Mouse (Mus musculus) right cerebral cortex, postnatal 4 days (tissue): ENCODE results near the gene Epx.
"Not testable (repeated sequence)": the region's sequence is repeated elsewhere in the genome, so short reads cannot be mapped to it uniquely, and the experiment has no call there.

Experiments
- DNase-seq: peaks from one replicate; pipeline ENCODE4 v3.0.0-alpha.2; 2022

Gene Epx

DNA sequence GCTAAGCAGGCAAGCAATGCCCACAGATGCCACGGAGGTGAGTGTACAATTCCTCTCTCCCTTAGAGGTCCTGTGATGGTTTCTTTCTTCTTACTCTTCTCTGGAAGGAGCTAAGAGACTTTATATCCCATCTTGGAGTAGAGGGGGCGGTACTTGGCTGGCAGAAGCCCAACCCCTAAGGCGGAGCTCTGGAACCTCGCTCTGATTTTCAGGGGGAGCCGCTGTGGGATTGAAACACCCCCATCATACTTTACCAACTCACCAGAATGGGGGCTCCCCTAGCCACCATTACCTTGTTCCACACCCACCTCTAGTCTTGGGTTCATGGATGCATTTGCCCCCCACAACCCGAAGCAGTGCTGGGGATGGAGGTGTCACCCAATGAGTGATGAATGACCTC is at the start of gene Epx:
Epx (minus strand) TSS at position 101 of the 400 bp plus-strand sequence.
- DNase-seq = no peak

DNA sequence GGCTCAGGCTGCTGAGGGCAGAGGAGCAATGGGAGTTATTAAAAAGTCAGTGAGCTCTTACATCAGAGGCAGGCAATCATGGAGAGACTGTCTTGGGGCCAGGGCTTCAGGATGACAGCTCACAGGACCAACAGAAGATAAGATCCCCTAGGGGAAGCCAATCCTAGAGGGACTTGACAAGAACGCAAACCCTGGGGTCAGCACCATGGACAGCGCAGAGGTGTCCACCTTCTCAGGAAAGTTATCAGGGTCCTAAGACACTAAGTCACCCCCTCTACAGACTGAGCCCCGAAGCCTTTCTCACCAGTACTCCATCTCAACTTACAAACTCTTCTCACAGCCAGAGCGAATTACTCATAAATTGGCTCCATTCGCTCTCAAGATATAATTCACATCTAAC is 45.6 kb upstream of the Epx start, which contains the start of gene Olfr464:
Olfr464 (minus strand) TSS at position 2 of the 400 bp plus-strand sequence.
- peak; percentile 4 for DNase-seq

DNA sequence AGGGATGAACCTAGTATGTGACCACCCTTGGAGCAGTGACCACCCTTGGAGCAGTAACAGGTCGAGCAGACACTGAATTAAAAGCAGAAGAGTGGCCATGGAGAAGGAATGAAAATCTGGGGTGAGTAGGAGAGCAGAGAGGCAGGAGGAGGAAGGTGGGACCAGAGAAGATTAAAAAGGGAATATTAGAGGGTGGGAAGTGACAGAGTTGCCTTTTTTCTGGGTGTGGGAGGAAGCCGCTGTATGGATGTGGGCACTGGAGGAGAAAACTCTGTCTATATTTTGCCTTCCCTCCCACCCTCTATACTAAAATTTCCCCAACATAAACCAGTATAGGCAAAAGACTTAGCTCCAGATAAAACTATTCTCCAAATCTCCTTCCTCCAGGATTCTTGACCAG is 45.0 kb upstream of the Epx start:
- DNase-seq = no peak

DNA sequence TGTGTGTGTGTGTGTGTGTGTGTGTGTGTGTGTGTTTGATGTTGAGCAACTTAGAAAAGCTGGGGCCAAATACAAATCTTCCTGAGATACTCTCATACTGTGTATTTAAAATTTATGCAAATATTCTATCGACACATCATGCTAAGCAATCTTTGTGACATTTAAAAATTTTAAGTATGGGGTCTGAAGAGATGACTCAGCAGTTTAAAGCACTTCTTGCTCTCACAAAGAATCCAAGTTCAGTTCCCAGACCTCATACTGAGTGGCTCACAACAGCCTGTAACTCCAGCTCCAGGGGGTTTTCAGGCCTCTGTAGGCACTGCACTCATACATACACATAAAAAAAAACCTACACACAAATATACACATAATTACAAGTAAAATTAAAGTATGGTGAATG is 40.7 kb upstream of the Epx start:
- no peak for DNase-seq

DNA sequence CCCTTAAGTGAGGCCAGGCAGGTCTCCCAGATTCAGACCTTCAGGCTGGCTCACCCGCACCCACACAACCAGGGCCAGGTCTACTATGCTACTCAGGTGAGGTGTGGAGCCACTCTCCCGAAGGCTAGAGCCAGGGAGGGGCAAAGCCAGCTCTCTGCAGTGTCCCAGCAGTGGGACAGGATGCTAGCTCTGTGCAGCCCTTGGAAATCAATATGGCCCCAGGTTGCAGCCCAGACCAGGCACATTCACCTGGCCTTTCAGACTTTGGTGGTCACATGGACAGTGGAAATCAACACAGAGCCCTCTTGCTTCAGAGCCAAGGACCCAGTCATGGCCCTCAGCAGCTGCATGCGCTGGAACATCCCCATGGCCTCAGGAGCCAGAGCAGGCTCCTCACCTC is 29.0 kb upstream of the Epx start:
- DNase-seq = no peak

DNA sequence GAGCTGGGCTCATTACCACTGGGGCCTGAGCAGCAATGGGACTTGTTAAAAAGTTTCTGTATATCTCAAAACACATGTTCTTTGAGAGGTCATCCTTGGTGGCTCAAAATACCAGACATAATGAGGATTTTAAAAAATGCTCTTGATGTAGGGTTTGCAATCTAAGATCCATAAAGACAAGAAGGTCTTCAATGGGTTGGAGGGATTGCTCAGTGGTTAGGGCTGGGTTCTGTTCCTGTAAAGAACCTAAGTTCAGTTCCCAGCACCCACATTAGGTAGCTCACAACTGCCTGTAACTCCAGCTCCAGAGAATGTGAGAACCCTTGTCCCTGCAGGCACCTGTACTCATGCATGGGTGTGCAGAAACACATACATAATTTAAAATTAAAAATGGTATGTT is 22.0 kb upstream of the Epx start, which contains the start of gene Olfr463:
Olfr463 (minus strand) TSS at position 101 of the 400 bp plus-strand sequence.
- no peak for DNase-seq

DNA sequence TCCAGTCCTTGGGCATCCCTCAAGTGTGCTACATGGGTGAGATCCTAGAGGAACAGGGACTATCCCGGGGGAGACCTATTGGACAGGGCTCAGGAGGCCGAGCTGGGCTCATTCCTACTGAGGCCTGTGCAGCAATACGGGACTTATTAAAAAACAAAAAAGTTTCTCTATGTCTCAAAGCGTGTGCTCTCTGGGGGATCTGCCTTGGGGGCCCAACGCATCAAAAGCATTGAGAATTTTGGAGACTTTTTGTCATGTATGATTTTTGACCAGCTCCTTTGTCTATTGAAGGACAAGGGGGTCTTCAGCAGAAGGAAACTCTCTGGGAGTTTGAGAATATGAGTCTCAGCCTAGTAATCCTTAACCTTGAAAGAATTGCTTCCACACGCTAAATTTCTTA is 16.8 kb upstream of the Epx start, which contains the start of gene Olfr462:
Olfr462 (minus strand) TSS at position 101 of the 400 bp plus-strand sequence.
- no peak for DNase-seq

DNA sequence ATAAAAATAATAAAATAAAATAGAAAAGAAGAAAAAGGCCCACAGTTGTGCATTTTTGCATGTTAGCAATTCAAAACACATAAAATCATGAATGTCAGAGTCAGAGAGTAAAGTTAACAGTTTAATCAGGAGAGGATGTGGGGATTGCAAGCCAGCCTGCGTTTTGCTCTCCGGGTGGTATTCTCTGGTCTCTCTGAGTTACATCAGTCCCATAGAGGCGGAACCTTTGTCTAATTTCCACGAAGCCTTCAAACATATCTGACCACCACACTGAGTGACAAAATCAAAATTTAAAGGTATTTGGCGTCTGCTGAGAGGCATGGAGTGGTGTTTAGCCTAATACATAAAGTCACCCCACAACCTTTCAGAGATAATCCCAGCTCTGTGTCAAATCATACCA is 9.5 kb upstream of the Epx start:
- no peak for DNase-seq

DNA sequence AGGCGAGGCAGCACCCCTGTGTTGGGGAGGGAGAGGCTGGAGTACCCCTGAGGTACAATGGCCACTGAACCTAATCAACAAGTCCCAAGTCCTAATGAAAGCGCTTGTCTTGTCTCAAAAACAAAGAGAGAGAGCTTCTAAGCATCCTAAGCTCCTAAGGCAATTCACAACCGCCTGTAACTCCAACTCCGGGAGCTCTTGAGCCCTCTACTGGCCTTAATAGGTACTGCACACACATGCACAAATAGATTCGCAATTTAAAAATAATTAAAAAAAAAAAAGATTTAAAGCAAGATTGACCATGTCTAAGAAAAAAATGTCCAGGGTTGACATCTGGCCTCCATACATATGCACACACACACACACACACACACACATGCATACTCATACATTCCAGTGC is 8.2 kb upstream of the Epx start:
- DNase-seq = no peak

DNA sequence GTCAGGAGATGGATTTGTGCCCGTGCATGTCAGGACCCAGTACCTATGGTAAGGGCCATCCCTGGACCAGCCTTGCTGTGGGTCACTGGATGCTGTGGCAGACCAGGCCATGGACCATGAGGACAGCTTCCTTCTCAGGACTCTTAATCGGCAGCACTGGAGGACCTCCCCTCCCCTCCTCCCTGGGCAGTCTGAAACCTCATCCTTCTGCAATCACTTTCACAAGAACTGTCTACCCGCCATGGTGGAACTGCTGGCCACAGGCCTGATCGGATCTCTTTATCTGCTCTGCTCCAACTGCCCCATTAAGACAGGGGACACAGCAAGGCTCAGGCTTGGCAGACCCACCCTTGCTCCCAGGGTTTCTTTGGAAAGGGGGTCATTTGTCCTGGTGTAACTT is 6.4 kb upstream of the Epx start:
- no peak for DNase-seq

DNA sequence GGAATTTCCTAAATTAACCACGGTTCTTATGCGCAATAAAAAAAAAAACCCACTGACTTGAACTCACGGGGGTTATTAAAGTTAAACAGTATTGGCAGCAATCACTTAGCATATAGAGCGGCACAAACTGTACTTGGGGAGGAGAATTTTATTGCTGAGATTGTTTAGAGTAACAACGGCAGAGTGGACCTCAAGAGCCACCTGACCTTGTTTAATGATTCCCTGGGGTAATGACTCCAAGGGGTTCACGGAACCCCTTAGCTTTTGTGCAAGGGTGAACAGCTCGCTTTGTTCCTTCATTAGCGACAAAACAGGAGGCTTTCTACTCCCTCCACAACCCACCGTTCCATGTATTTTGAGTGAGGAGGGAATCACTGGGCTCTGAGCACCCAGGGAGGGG is 4.5 kb upstream of the Epx start:
- no peak for DNase-seq

DNA sequence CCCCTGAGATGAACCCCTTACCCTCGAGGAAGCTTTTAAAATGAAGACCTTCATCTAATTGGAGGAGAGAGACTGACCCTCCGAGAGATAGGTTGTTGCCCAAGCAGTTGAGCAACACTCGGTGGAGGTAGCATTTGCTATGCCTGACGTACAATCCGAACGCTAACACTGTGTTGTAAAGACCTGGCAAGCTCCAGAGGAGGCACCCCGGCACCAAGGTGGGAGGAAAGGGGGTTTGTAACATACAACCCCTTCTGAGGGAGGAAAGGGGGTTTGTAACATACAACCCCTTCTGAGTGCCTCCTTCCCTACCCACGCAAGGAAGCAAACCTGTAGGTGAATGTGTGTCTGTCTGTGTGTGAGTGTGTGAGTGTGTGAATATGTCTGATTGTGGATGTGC is 3.6 kb downstream of the Epx start:
- no peak for DNase-seq

DNA sequence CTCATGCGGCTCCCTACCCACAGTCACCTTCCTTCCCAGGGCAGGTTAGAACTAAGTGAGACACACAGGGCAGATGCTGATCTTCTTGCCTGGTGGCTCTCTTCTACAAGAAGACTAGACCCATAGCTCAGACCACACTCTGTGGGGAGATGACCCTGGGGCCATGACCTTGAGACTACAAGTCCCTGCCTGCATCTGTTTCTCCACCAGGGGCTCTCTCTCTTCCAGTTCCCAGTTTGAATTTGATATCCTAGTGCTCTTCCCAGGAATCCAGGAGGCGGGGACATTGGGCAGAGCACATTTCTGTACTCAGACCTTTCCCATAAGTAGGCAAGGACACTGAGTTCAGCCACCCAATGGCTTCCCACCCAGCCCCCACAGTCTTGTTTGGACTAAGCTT is 5.2 kb downstream of the Epx start:
- DNase-seq = no peak

DNA sequence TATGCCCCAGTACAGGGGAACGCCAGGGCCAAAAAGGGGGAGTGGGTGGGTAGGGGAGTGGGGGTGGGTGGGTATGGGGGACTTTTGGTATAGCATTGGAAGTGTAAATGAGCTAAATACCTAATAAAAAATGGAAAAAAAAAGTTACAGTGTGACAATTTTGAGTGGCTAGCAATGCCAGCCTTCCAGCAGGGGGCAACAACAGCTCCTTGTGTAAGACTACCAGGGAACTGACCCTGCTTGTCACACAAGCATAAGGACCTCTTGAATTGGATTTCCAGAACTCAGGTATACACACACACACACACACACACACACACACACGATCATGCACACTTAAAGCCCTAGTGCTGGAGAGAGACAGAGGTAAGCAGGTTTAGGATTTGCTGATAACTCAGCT is 8.4 kb downstream of the Epx start:
- DNase-seq = not testable (repeated sequence)

DNA sequence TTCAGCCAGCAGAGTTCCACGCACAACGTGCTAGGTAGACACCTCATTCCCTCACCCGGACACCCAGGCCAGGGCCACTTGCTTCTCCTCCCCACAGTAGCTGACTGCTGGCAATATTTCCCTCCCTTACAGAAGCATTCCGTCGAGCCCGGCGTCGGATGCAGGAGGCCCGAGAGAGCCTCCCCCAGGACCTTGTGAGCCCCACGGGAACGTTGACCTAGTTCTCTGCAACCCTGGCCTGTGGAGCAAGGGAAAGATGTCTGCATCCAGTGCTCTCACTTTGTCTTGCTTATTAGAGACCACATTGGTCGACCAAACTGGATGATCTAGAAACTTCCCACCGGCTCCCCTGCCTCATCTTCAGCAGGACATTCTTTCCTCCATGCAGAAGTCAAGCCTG is 12.5 kb downstream of the Epx start:
- DNase-seq = no peak

DNA sequence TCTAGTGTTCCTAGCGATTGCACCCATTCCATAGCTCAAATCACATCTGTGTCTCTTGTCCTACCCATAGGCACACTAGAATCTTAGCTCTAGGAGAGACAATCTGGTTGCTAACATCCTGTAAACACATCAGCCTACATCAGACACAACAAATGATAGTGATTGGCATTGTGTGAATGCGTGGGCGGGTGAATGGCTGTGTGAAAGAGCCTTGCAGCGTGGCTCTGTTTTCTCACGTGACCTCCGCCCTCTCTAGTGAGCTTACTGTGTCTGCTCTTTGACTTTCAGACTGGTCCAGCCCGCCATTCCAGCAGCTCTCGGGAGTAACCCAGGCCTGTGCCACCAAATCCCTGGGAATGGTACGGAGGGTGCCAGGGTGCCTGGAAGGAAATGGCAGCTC is 14.9 kb downstream of the Epx start:
- no peak for DNase-seq

DNA sequence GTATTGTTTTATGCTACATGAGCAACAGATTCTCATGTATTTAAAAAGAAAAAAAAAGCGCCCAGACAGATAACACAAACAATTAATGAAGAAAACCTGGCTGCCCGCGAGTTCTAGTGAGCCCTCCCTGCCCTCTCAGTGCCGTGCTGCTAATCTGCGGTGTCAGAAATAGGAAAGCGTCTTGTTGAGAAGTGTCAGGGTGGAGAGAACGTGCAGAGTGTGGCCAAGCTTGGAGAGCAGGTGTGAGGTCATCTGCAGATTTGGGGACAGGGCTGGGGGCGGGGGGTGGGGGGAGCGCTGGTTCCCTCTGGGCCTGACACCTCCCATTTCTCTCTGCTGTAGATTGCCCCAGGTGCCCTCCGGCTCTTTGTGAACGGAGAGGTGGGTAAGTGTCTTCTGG is 16.1 kb downstream of the Epx start:
- DNase-seq = no peak

DNA sequence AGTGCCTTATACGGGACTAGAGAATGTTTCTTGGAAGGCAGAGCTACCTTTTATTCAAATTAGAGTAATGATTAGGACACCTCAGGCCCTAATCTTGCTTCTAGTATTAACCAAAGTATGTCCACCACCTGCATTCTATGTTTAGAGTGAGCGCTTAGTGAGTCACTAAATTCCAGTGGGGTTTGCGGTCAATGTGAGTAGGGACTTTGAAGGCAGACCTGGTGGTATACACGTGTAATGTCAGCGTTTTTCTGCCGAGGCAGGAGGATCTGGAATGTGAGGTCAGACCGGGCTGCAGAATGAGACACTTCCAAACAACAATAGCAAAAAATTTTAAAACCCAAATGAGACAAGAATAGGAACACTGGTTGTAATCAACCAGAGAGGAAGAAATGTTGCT is 20.8 kb downstream of the Epx start:
- no peak for DNase-seq

DNA sequence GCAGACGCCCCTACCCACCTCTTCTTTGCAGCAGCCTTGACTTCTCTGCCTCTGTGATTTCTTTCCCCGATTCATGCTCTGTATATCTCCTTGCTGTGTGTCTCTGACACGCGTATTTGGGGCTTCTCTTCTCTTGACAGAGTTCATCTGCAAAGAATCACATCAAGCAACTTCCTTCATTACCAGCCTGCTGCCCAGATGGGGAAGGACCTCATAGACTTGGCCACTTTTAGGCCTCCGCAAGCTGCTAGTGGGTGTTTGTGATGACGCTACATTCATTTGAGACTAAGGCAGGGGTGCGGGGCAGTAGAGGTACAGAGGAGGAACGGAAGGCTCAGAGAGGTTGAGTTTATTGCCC is 21.8 kb downstream of the Epx start:
- peak; percentile 12 for DNase-seq

DNA sequence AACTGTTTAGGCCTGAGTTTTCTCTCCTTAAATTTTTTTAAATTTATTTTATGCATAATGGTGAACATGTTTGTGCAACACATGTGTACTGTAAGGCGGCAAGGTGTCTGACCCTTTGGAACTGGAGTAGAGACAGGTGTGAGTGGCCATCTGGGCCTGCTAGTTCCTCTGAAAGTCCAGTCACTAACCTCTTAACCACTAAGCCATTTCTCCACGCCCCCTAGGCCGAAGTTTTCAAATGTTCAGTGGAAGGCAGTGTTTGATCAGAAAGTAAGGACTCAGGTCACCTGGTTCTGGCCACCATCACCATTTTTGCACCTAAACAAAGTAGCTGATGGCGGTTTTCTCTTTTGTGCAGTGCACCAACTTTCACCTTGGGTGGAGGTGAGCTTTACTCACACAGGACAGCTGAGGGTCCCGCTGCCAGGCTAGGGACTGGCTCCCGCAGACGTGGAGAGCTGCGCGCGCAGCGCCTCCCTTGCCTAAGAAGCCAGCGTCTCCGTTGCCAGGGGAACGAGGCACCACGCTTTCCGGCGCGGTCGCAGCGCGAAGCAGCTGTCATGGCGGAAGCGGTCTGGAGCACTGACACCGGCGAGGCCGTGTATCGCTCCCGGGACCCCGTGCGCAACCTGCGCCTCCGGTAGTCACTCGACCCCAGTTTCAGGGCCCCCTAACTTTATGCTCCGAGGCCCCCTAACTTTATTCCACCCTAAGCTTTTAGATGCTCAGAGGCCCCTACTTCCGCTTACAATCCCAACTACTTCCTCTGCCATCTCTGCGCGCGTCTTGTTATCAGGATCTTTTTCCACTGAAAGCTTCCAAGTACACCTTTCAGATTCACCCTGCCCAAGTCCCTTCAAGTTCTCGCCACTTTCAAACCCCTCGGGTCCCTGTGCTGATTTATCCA is 22.4 kb downstream of the Epx start, which contains the start of gene Mks1:
Mks1 (plus strand) TSS at position 526 of the 907 bp plus-strand sequence.
- peak; percentile 93 for DNase-seq

DNA sequence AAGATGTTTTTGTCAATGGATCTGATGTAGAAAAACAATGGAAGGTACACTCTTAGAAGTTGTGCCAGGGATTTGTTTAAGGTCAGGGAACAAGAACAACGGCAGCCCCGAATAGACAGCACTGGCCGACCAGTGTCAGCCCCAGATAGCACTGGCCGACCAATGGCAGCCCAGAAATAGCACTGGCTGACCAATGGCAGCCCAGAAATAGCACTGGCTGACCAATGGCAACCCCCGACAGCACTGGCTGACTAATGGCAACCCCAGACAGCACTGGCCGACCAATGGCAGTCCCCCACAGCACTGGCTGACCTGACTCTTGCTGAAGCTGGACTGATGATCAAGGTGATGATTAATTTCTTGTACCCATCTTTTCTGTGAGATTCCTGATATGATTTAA is 27.5 kb downstream of the Epx start:
- DNase-seq = no peak

DNA sequence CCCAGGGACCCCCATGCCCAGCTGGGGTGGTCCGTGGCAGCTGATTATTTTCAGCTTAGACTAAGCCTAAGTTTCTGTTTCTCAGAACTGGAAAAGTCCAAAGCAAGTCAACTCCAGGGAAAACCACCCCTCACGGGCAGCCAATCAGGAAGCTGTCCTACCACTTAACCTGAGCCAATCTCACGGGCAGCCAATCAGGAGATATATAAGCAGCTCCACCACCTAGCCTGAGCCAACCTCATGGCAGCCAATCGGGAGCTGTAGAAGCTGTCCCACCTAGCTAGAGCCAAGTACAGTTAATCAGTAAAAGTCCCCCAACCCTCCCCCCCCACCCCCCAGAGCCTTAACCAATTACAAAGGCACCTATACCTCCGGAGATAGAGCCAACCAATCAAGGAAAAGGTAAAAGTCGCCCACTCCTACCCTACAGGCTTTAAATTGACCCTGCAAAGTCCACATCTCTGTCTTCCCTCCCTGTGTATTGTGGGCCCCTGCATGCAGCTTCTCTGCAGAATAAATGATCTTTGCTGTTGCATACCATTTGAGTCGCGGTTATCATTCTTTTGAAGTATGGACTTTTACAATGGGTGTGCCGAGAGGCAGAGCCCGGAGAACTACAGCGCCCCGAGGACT is 28.3 kb downstream of the Epx start:
- DNase-seq = no peak

DNA sequence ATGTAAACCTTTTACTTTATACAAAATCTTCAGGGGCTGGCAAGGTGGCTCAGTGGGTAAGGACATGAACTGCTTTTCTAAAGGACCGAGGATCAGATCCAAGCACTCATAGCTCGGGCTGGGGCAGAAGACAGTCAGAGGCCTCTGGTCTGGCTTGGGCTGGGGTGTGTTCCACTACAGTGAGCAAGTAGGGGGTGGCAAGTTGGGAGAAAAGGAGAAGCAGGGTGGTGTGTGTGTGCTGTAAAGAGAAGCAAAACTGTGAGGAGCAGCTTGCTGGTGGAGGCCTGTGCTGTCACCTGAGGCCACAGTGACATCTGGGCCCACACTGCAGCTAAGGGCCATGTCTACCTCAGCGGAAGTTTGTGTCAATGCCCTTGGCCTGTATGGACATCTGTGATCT is 33.9 kb downstream of the Epx start:
- DNase-seq = no peak

DNA sequence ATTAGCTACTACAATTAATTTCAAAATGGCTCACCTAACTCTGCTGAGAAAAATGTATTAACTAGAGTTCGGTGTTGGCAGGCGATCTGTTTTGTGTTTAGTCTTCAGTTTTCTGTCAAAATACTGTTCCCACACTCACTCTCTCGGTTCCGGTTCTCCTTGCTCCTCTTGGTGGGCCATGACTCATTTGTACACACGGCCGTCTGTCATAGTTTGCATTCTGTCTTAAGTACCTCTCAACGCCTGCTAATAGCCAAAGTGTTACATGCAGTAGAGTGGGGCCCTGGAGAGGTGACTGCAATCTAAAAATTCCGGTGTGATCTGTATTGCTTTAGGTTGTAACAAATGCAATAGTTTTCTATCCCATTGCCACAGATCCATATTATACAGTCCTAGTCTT is 34.7 kb downstream of the Epx start:
- no peak for DNase-seq
